Mouse (Mus musculus) ES-E14 (cell line): ENCODE data around the gene Fkbp6.

Source experiments
- CHD2 ChIP-seq: IDR thresholded peaks from 2 replicates; pipeline ENCODE4 v1.6.1; 2014; ENCODE audit warnings: mild to moderate bottlenecking, low read depth, low read length, inconsistent platforms
- HCFC1 ChIP-seq: IDR thresholded peaks from 2 replicates; pipeline ENCODE4 v1.6.1; 2012; ENCODE audit warnings: low read length, inconsistent platforms, borderline replicate concordance; ENCODE audit not compliant: insufficient read depth
- MAFK ChIP-seq: IDR thresholded peaks from 2 replicates; pipeline ENCODE4 v1.6.1; 2014; ENCODE audit warnings: mild to moderate bottlenecking, low read depth, low read length, inconsistent platforms; ENCODE audit not compliant: insufficient read depth
- ZC3H11A ChIP-seq: IDR thresholded peaks from 2 replicates; pipeline ENCODE4 v1.6.1; 2012; ENCODE audit warnings: low read depth, mild to moderate bottlenecking, inconsistent platforms, low read length, borderline replicate concordance
- ZNF384 ChIP-seq: IDR thresholded peaks from 2 replicates; pipeline ENCODE4 v1.6.1; 2012; ENCODE audit warnings: low read depth, low read length, inconsistent platforms

DNA sequence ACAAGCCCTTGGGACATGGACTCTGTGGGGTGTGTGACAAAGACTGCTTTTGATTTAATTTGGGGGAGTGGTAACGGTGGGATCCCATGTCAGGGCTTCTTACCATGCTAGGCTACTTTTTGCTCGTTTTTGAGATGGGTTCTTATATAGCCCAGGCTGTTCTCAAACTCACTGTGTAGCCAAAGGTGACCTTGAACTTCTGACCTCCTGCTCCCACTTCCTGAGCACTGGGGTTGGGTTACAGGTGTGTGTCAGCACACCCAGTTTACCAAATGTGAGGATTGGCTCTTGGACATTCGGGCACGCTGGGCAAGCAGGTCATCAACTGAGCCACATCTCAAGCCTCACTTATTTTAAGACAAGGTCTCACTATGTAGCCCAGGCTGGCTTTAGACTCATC is 79.5 kb downstream of the Fkbp6 start:
- TF ChIP-seq CHD2 (no peak), ZC3H11A (no peak), MAFK (no peak), HCFC1 (no peak), ZNF384 (no peak)
